Mouse (Mus musculus) forebrain, embryonic 10.5 days (tissue): ENCODE data around the gene Cebpa. TPM values are rescaled to one million over a fixed set of nuclear protein-coding genes. Genes with fewer than 3 reads are reported as not detected.

Source experiments
- DNase-seq: peaks from one replicate; pipeline ENCODE4 v3.0.0-alpha.2; 2017; ENCODE audit warnings: low spot score; ENCODE audit errors: extremely low spot score
- H3K27ac ChIP-seq: fragments of 300-500 bp; sonication (generic); 2 replicates; pipeline ENCODE4 v1.5.1; 2016; ENCODE audit warnings: mild to moderate bottlenecking
- H3K27me3 ChIP-seq: fragments of 300-500 bp; sonication (generic); 2 replicates; pipeline ENCODE4 v1.6.1; 2016; ENCODE audit warnings: mild to moderate bottlenecking; ENCODE audit not compliant: poor library complexity, severe bottlenecking
- H3K36me3 ChIP-seq: fragments of 300-500 bp; sonication (generic); replicated peaks from 2 replicates; pipeline ENCODE4 v1.6.1; 2016; ENCODE audit warnings: mild to moderate bottlenecking, moderate library complexity
- H3K4me1 ChIP-seq: fragments of 300-500 bp; sonication (generic); 2 replicates; pipeline ENCODE4 v1.6.1; 2016
- H3K4me3 ChIP-seq: fragments of 300-500 bp; sonication (generic); 2 replicates; pipeline ENCODE4 v1.5.1; 2016; ENCODE audit warnings: mild to moderate bottlenecking, moderate library complexity
- H3K9me3 ChIP-seq: fragments of 300-500 bp; sonication (generic); 2 replicates; pipeline ENCODE4 v1.6.1; 2016; ENCODE audit warnings: mild to moderate bottlenecking, moderate library complexity
- WGBS: fragments of 180-500 bp; shearing (Covaris S2); methylation state at CpG from one replicate; pipeline ENCODE4 v1.1.7; 2016; 5-methylcytosine and 5-hydroxymethylcytosine counted together
- microRNA-seq: library from miRNA; unstranded; fragments of <30 nt; microRNA quantifications from one replicate; pipeline ENCODE4, GENCODE M21; 2017
- polyA plus RNA-seq: library from polyadenylated mRNA; unstranded; fragments of >200 nt; fragmentation: Nextera tagmentation; extraction: Ambion mirVana; gene quantifications from 2 replicates; pipeline ENCODE4 v1.2.1, GENCODE M21; 2016

The Cebpa gene
- polyA plus RNA-seq, 1 experiment from 2014 or later: 0.40 TPM

- H3K36me3 ChIP-seq: no peaks in the 10 kb centered on the region
These were observed 44.5 kb downstream of the Cebpa start for GRCm38 (mm10) chr7:35163600-35163999.

DNA sequence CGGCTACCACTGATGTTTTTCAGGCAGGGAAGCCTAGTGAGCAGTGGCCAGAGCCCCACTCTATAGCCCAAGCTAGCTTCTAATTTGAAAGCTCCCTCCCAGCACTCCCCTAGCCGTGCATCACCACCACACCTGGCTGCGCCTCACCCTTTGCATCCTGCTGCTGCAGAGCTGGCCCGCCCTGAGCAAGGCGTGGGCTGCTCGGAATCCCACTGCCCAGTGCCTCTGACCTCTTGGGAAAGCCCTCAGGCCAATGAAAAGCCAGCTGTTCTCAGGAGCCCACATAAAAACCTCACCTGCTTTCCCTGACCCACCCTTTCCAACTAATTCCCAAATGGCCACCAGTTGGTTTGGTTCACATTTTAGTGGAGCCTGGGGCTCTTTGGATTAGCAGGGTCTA lies 45.0 kb downstream of the Cebpa start:
- Histone ChIP-seq H3K27me3 (no peaks in the 10 kb centered on the region), H3K9me3 (peaks cover 4% of the 10 kb centered on the region), H3K36me3 (no peaks in the 10 kb centered on the region), H3K27ac (no peak overlapping the region), H3K4me3 (no peak overlapping the region), H3K4me1 (no peaks in the 10 kb centered on the region)
- DNase-seq: no peak
- 77% methylated on average over 6 of the region's 6 CpGs for WGBS

More at GRCm38 (mm10) chr7:35163600-35163999, 44.5 kb downstream of the Cebpa start:
- Histone ChIP-seq H3K9me3 (peaks cover 4% of the 10 kb centered on the region), H3K4me1 (no peaks in the 10 kb centered on the region), H3K27ac (no peak overlapping the region), H3K4me3 (no peak overlapping the region), H3K27me3 (no peaks in the 10 kb centered on the region)
- 82% methylated on average over 7 of the region's 7 CpGs for WGBS
- DNase-seq: no peak

DNA sequence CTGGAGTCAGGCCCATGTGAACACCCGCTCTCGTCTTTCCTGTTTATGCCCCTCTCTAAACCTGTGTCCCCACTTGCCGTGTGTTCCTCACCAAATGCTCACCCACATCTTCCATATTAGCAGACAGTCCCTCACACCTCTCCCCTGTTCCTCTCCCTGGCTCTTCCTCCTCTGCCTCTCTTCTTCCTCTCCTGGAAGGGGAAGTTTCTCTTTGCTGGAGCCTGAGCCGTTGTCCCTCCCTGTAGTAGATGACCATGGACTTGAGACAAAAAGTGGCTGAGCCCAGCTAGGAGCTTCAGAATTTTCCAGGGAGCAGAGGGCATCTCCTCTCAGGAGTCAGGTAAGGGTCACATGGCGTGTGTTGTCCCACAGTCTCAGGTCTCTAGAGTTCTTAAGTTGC lies 47.9 kb downstream of the Cebpa start:
- peaks cover 6% of the 10 kb centered on the region for H3K4me1 ChIP-seq
- DNase-seq: no peak
- no peaks in the 10 kb centered on the region for H3K9me3 ChIP-seq
- 88% methylated on average over 5 of the region's 5 CpGs for WGBS
- no peaks in the 10 kb centered on the region for H3K36me3 ChIP-seq
- H3K27me3 ChIP-seq: peaks cover 21% of the 10 kb centered on the region
- no peak overlapping the region for H3K27ac ChIP-seq
- H3K4me3 ChIP-seq: no peak overlapping the region

DNA sequence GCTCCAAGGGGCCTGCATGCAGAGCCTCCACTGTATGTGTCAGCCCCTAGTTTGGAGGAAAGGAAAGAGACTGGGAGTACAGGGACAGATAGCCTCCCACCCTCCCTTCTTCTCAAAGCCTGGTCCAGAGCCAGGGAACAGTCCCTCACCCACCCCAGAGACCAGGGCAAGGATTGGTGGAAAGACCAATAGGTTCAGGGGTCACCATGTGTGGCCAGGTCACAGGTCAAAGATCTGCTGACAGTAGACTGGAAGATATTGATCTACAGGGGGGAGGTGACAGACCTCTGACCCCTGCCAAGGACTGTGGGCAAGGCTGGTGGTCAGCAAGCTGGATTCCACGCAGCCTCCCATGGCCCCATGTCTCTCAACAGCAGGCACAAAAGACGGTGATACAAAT lies 48.8 kb downstream of the Cebpa start:
- no peak for DNase-seq
- Histone ChIP-seq H3K36me3 (no peaks in the 10 kb centered on the region), H3K4me1 (peaks cover 13% of the 10 kb centered on the region), H3K4me3 (no peak overlapping the region), H3K9me3 (no peaks in the 10 kb centered on the region), H3K27ac (no peak overlapping the region), H3K27me3 (peaks cover 29% of the 10 kb centered on the region)
- WGBS: 55% methylated on average over 2 of the region's 2 CpGs

DNA sequence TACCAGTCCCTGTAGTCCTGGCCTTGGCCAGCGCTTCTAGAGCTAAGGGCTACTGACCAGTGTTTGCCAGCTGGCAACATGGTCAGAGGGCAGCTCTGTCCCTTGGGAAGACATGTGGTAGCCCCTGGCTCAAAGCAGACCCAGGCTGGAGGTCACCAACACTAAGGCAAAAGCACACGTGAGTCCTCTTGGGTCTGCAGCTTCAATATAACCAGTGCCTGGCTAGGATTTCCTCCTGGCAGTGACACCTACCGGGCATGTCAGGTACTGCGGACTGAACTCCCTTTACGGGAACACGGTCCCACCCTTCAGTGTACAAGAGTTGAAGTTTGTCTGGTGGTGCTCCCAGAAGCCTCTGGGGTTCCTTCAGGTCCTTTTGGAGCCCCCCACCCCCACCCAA lies 50.2 kb downstream of the Cebpa start:
- H3K4me1 ChIP-seq: peaks cover 13% of the 10 kb centered on the region
- H3K27me3 ChIP-seq: peaks cover 41% of the 10 kb centered on the region
- H3K27ac ChIP-seq: no peak overlapping the region
- DNase-seq: peak; percentile 83
- no peaks in the 10 kb centered on the region for H3K36me3 ChIP-seq
- no peaks in the 10 kb centered on the region for H3K9me3 ChIP-seq
- no peak overlapping the region for H3K4me3 ChIP-seq
- WGBS: 17% methylated on average over 6 of the region's 6 CpGs

Small RNA genes lying within 50 kb of the gene (microRNA-seq; reads per million reads assigned to microRNA genes)
- gene Gm25033: not detected

Other genes starting within 250 kb of the Cebpa start
- gene Pepd, start 206.9 kb upstream of the Cebpa start, polyA plus RNA-seq: 74.0 and 78.5 TPM in 2 replicates
- gene Cebpg, start 62.7 kb upstream of the Cebpa start, polyA plus RNA-seq: 45.0 and 46.3 TPM in 2 replicates
- 0.64 and 0.79 TPM in 2 replicates for gene Slc7a10, start 67.1 kb downstream of the Cebpa start, polyA plus RNA-seq
- 11.5 and 11.9 TPM in 2 replicates for gene Lrp3, start 96.2 kb downstream of the Cebpa start, polyA plus RNA-seq
- gene Gpatch1, start 199.1 kb downstream of the Cebpa start, polyA plus RNA-seq: 17.9 and 18.5 TPM in 2 replicates
- gene Rhpn2, start 214.9 kb downstream of the Cebpa start, polyA plus RNA-seq: 4.5 and 4.6 TPM in 2 replicates